In genomic region chr5:136620234-136620633, GRCm38 (mm10) we compare ENCODE assay signal across 9 mouse cellular contexts. TPM values are rescaled to one million over a fixed set of nuclear protein-coding genes. Genes with fewer than 3 reads are reported as not detected.
DNase-seq lines count a peak whose midpoint lies in the region; ATAC-seq and TF ChIP-seq lines count a peak whose summit lies in the region.
"Had no signal": no experiment of that assay in that cellular context is flagged by ENCODE, and none has a peak within 500 bp of the region (broad histone marks: within the 10 kb centered on the region; RNA-seq: fewer than 3 reads in every experiment).

No protein-coding gene starts in this region.

- H3K79me2 ChIP-seq in heart, adult 2 months (replicated peaks; ENCODE audit: control insufficient read depth, insufficient read depth, low read length): no peaks in the 10 kb centered on the region

- H3K4me1 ChIP-seq in heart, embryonic 10.5 days: peaks cover 24% of the 10 kb centered on the region
- peaks cover 2% of the 10 kb centered on the region; the same call in 1 of the 2 replicates for H3K4me1 ChIP-seq in heart, adult 2 months (ENCODE audit: control insufficient read depth, insufficient read depth, low read length)
- H3K4me1 ChIP-seq in midbrain, embryonic 10.5 days: peaks cover 19% of the 10 kb centered on the region
- H3K4me1 ChIP-seq in midbrain, postnatal 0 days (ENCODE audit: insufficient read depth, low read length): peaks cover 7% of the 10 kb centered on the region; the same call in 1 of the 2 replicates
- peaks cover 4% of the 10 kb centered on the region for H3K4me1 ChIP-seq in lung, adult 2 months (ENCODE audit: control insufficient read depth, insufficient read depth, low read length)
- peaks cover 15% of the 10 kb centered on the region for H3K4me1 ChIP-seq in stomach, embryonic 14.5 days (ENCODE audit: control insufficient read depth, insufficient read depth, low read length)

- H3K27ac ChIP-seq in heart, embryonic 10.5 days: peak overlapping the region; percentile 79
- H3K27ac ChIP-seq in heart, adult 2 months: no peak overlapping the region
- H3K27ac ChIP-seq in midbrain, embryonic 10.5 days (replicated peaks): 0 out of 2 replicates have a peak overlapping the region, but pooled peaks have one; percentile 69
- H3K27ac ChIP-seq in midbrain, postnatal 0 days (ENCODE audit: low read depth, low read length): no peak overlapping the region
- H3K27ac ChIP-seq in stomach, embryonic 14.5 days (ENCODE audit: low read length): peak overlapping the region; percentile 21; the same call in 1 of the 2 replicates

- H3K9ac ChIP-seq in heart, adult 2 months (ENCODE audit: low read depth, low read length): no peak overlapping the region
- H3K9ac ChIP-seq in midbrain, postnatal 0 days (replicated peaks; ENCODE audit: low read length, poor library complexity, severe bottlenecking): no peak overlapping the region
- no peak overlapping the region for H3K9ac ChIP-seq in stomach, embryonic 14.5 days (replicated peaks; ENCODE audit: low read depth, low read length)

- H3K27me3 ChIP-seq in heart, embryonic 10.5 days (ENCODE audit: insufficient read depth, poor library complexity, severe bottlenecking): peaks cover 66% of the 10 kb centered on the region
- H3K27me3 ChIP-seq in heart, adult 2 months (ENCODE audit: control insufficient read depth, insufficient read depth, low read length): no peaks in the 10 kb centered on the region
- peaks cover 79% of the 10 kb centered on the region for H3K27me3 ChIP-seq in midbrain, embryonic 10.5 days (ENCODE audit: low read depth, poor library complexity, severe bottlenecking)
- peaks cover 6% of the 10 kb centered on the region; the same call in 1 of the 2 replicates for H3K27me3 ChIP-seq in midbrain, postnatal 0 days (ENCODE audit: insufficient read depth, low read length)
- H3K27me3 ChIP-seq in stomach, embryonic 14.5 days (ENCODE audit: control insufficient read depth, insufficient read depth, low read length): no peaks in the 10 kb centered on the region

- no peak overlapping the region for H3K4me2 ChIP-seq in midbrain, postnatal 0 days (ENCODE audit: low read depth, low read length, poor library complexity, severe bottlenecking)
- peak overlapping the region; percentile 34 for H3K4me2 ChIP-seq in stomach, embryonic 14.5 days (replicated peaks; ENCODE audit: low read depth, low read length)

- WGBS in heart, embryonic 10.5 days: 13% methylated on average over 12 of the region's 12 CpGs
- WGBS in heart, adult 2 months: 22% methylated on average over 12 of the region's 12 CpGs
- WGBS in midbrain, embryonic 10.5 days: 25% methylated on average over 12 of the region's 12 CpGs
- WGBS in midbrain, postnatal 0 days: 27% methylated on average over 12 of the region's 12 CpGs
- 28% methylated on average over 12 of the region's 12 CpGs for WGBS in lung, adult 2 months
- WGBS in stomach, embryonic 14.5 days: 23% methylated on average over 12 of the region's 12 CpGs

- H3K9me3 ChIP-seq in heart, embryonic 10.5 days: no peaks in the 10 kb centered on the region
- no peaks in the 10 kb centered on the region for H3K9me3 ChIP-seq in midbrain, embryonic 10.5 days (replicated peaks)
- H3K9me3 ChIP-seq in midbrain, postnatal 0 days (ENCODE audit: low read length): no peaks in the 10 kb centered on the region
- H3K9me3 ChIP-seq in stomach, embryonic 14.5 days (ENCODE audit: control insufficient read depth, low read depth, low read length): no peaks in the 10 kb centered on the region

- DNase-seq in heart, embryonic 10.5 days (ENCODE audit: low spot score): no peak
- no peak for DNase-seq in heart, adult 2 months
- no peak for DNase-seq in midbrain, embryonic 10.5 days (ENCODE audit: low spot score)
- no peak for DNase-seq in midbrain, postnatal 0 days (ENCODE audit: low spot score)
- DNase-seq in lung, adult 2 months: peak; percentile 23
- DNase-seq in cerebellum, postnatal 10 days: no peak
- DNase-seq in right cerebral cortex, adult 18-20 months: no peak

- no peak for ATAC-seq in midbrain, postnatal 0 days (ENCODE audit: low FRiP score)
- ATAC-seq in stomach, embryonic 14.5 days (ENCODE audit: insufficient number of reproducible peaks, insufficient read depth, low FRiP score, low read depth): no peak
- ATAC-seq: forebrain, postnatal 0 days had no signal

- TF ChIP-seq POLR2A in heart, adult 2 months (IDR thresholded peaks at IDR 0.05; ENCODE audit: insufficient read depth, low read depth, low read length): no peak
- TF ChIP-seq POLR2A in lung, adult 2 months (IDR thresholded peaks at IDR 0.05; ENCODE audit: borderline replicate concordance, extremely low read depth, low read depth, low read length): no peak

- no peaks in the 10 kb centered on the region for H3K36me3 ChIP-seq in heart, embryonic 10.5 days
- H3K36me3 ChIP-seq in heart, adult 2 months (ENCODE audit: control insufficient read depth, insufficient read depth, low read length): no peaks in the 10 kb centered on the region
- no peaks in the 10 kb centered on the region for H3K36me3 ChIP-seq in midbrain, embryonic 10.5 days
- no peaks in the 10 kb centered on the region for H3K36me3 ChIP-seq in midbrain, postnatal 0 days (ENCODE audit: insufficient read depth, low read length)
- no peaks in the 10 kb centered on the region for H3K36me3 ChIP-seq in stomach, embryonic 14.5 days (ENCODE audit: control insufficient read depth, insufficient read depth, low read length)

- no peak for TF ChIP-seq CTCF in heart, adult 2 months (IDR thresholded peaks at IDR 0.05)
- no peak for TF ChIP-seq CTCF in midbrain, postnatal 0 days (IDR thresholded peaks at IDR 0.05)
- TF ChIP-seq CTCF in lung, adult 2 months (IDR thresholded peaks at IDR 0.05; ENCODE audit: insufficient read depth, low read length): no peak

- TF ChIP-seq EP300 in heart, adult 2 months (IDR thresholded peaks at IDR 0.05; ENCODE audit: insufficient read depth, low read depth, low read length): no peak

- peak overlapping the region; percentile 41 for H3K4me3 ChIP-seq in heart, embryonic 10.5 days
- H3K4me3 ChIP-seq in heart, adult 2 months: no peak overlapping the region
- peak overlapping the region; percentile 30; the same call in 1 of the 2 replicates for H3K4me3 ChIP-seq in midbrain, embryonic 10.5 days
- H3K4me3 ChIP-seq in midbrain, postnatal 0 days (ENCODE audit: low read depth, low read length): no peak overlapping the region
- H3K4me3 ChIP-seq in lung, adult 2 months (replicated peaks; ENCODE audit: extremely low read depth, low read depth, low read length): no peak overlapping the region
- no peak overlapping the region for H3K4me3 ChIP-seq in stomach, embryonic 14.5 days (ENCODE audit: low read depth, low read length)

- intact Hi-C loops in heart, adult 2 months (cut with DNase I): loop anchor here (5.0 kb wide), 1 partner anchor 243 kb away; no protein-coding TSS in a partner anchor

RNA-seq across cellular contexts. Expression of gene Cux1, which starts 52.9 kb away (rescaled TPM):
- polyA plus RNA-seq in heart, embryonic 10.5 days (2016; fragmentation: Nextera tagmentation; extraction: Ambion mirVana): 60.8 and 65.8 TPM in 2 replicates
- total RNA-seq in heart, adult 2 months (2021): 100 to 1,000 TPM in 1 of 2 experiments, 10 to 100 TPM in 1; 85.8 to 101 TPM
- polyA plus RNA-seq in heart, adult 2 months (2012; rRNA removed): 46.8 and 65.3 TPM in 2 replicates
- 100 and 128 TPM in 2 replicates for polyA plus RNA-seq in midbrain, embryonic 10.5 days (2016; fragmentation: Nextera tagmentation; extraction: Ambion mirVana)
- total RNA-seq in midbrain, postnatal 0 days (2014; rRNA removed): 130 and 133 TPM in 2 replicates
- 89.0 and 97.9 TPM in 2 replicates for polyA plus RNA-seq in midbrain, postnatal 0 days (2015; fragmentation: Nextera tagmentation; extraction: Ambion mirVana)
- polyA plus RNA-seq in lung, adult 2 months (2012; rRNA removed): 45.9 and 46.6 TPM in 2 replicates
- 92.8 and 93.1 TPM in 2 replicates for polyA plus RNA-seq in stomach, embryonic 14.5 days (2014; fragmentation: Nextera tagmentation; extraction: Ambion mirVana)

Comparison
In these comparisons a context has a peak if more than half of its experiments do, and no peak if none do; other contexts are left out.
1. H3K27ac ChIP-seq: peak in heart, embryonic 10.5 days (single experiment), midbrain, embryonic 10.5 days (single experiment) and stomach, embryonic 14.5 days (single experiment); none in heart, adult 2 months (single experiment) and midbrain, postnatal 0 days (single experiment).
2. H3K4me3 ChIP-seq: peak in heart, embryonic 10.5 days (single experiment) and midbrain, embryonic 10.5 days (single experiment); none in heart, adult 2 months (single experiment), midbrain, postnatal 0 days (single experiment), lung, adult 2 months (single experiment) and stomach, embryonic 14.5 days (single experiment).